Mouse (Mus musculus): ENCODE data around the gene Maml3. TPM values are rescaled to one million over a fixed set of nuclear protein-coding genes. Genes with fewer than 3 reads are reported as not detected.

The Maml3 gene
- polyA plus RNA-seq, 1 experiment from 2014 or later = 5.7 TPM

- peak overlapping the region; percentile 64 for H3K9ac ChIP-seq (ENCODE audit: low read depth, low read length)
- peak overlapping the region; percentile 34 for H3K4me3 ChIP-seq (ENCODE audit: low read depth, low read length)
- H3K27ac ChIP-seq (ENCODE audit: low read length) = peak overlapping the region; percentile 98
- peak; percentile 93 for ATAC-seq
- peaks cover 36% of the 10 kb centered on the region for H3K4me1 ChIP-seq (ENCODE audit: control insufficient read depth, insufficient read depth, low read length)
- no peaks in the 10 kb centered on the region for H3K27me3 ChIP-seq (ENCODE audit: control insufficient read depth, insufficient read depth, low read depth, low read length)
- H3K36me3 ChIP-seq (ENCODE audit: control insufficient read depth, insufficient read depth, low read length) = no peaks in the 10 kb centered on the region
- H3K9me3 ChIP-seq (replicated peaks; ENCODE audit: control insufficient read depth, low read length, poor library complexity, severe bottlenecking) = no peaks in the 10 kb centered on the region
- 0% methylated on average over 17 of the region's 21 CpGs for WGBS
- H3K4me2 ChIP-seq (ENCODE audit: low read length) = peak overlapping the region; percentile 66
Measured at GRCm38 (mm10) chr3:52007602-52008252, 97.1 kb downstream of the Maml3 start.

- peak overlapping the region; percentile 98 for H3K27ac ChIP-seq (ENCODE audit: low read length)
- H3K9ac ChIP-seq (ENCODE audit: low read depth, low read length) = peak overlapping the region; percentile 64
- H3K9me3 ChIP-seq (replicated peaks; ENCODE audit: control insufficient read depth, low read length, poor library complexity, severe bottlenecking) = no peaks in the 10 kb centered on the region
- no peaks in the 10 kb centered on the region for H3K36me3 ChIP-seq (ENCODE audit: control insufficient read depth, insufficient read depth, low read length)
- H3K4me3 ChIP-seq (ENCODE audit: low read depth, low read length) = peak overlapping the region; percentile 34
- no peak for ATAC-seq
- WGBS = 23% methylated on average over 9 of the region's 9 CpGs
- H3K4me1 ChIP-seq (ENCODE audit: control insufficient read depth, insufficient read depth, low read length) = peaks cover 39% of the 10 kb centered on the region
- H3K27me3 ChIP-seq (ENCODE audit: control insufficient read depth, insufficient read depth, low read depth, low read length) = no peaks in the 10 kb centered on the region
- H3K4me2 ChIP-seq (ENCODE audit: low read length) = peak overlapping the region; percentile 66
Measured at GRCm38 (mm10) chr3:52006721-52007330, 98.0 kb downstream of the Maml3 start.

- Histone ChIP-seq H3K4me3 (ENCODE audit: low read depth, low read length) (no peak overlapping the region), H3K27ac (ENCODE audit: low read length) (no peak overlapping the region), H3K4me1 (ENCODE audit: control insufficient read depth, insufficient read depth, low read length) (peaks cover 38% of the 10 kb centered on the region), H3K9me3 (replicated peaks; ENCODE audit: control insufficient read depth, low read length, poor library complexity, severe bottlenecking) (no peaks in the 10 kb centered on the region), H3K4me2 (ENCODE audit: low read length) (no peak overlapping the region), H3K27me3 (ENCODE audit: control insufficient read depth, insufficient read depth, low read depth, low read length) (no peaks in the 10 kb centered on the region), H3K9ac (ENCODE audit: low read depth, low read length) (no peak overlapping the region), H3K36me3 (ENCODE audit: control insufficient read depth, insufficient read depth, low read length) (no peaks in the 10 kb centered on the region)
- ATAC-seq = no peak
- WGBS = 94% methylated on average over 6 of the region's 6 CpGs
Measured at GRCm38 (mm10) chr3:52003663-52004062, 101.2 kb downstream of the Maml3 start.

- WGBS = 50% methylated on average over 9 of the region's 9 CpGs
Measured at GRCm38 (mm10) chr3:52001518-52001895, 103.4 kb downstream of the Maml3 start.

GRCm38 (mm10) chr3:52000871-52001517 lies 103.9 kb downstream of the Maml3 start:
- Histone ChIP-seq H3K27me3 (ENCODE audit: control insufficient read depth, insufficient read depth, low read depth, low read length) (no peaks in the 10 kb centered on the region), H3K36me3 (ENCODE audit: control insufficient read depth, insufficient read depth, low read length) (no peaks in the 10 kb centered on the region), H3K4me2 (ENCODE audit: low read length) (no peak overlapping the region), H3K9me3 (replicated peaks; ENCODE audit: control insufficient read depth, low read length, poor library complexity, severe bottlenecking) (no peaks in the 10 kb centered on the region), H3K27ac (ENCODE audit: low read length) (peak overlapping the region; percentile 2; the same call in 1 of the 2 replicates), H3K4me1 (ENCODE audit: control insufficient read depth, insufficient read depth, low read length) (peaks cover 25% of the 10 kb centered on the region), H3K4me3 (ENCODE audit: low read depth, low read length) (no peak overlapping the region), H3K9ac (ENCODE audit: low read depth, low read length) (no peak overlapping the region)
- no peak for ATAC-seq
- WGBS = 79% methylated on average over 10 of the region's 10 CpGs

More at GRCm38 (mm10) chr3:52001518-52001895, 103.4 kb downstream of the Maml3 start:
- Histone ChIP-seq H3K4me1 (ENCODE audit: control insufficient read depth, insufficient read depth, low read length) (peaks cover 30% of the 10 kb centered on the region), H3K27me3 (ENCODE audit: control insufficient read depth, insufficient read depth, low read depth, low read length) (no peaks in the 10 kb centered on the region), H3K9me3 (replicated peaks; ENCODE audit: control insufficient read depth, low read length, poor library complexity, severe bottlenecking) (no peaks in the 10 kb centered on the region), H3K27ac (ENCODE audit: low read length) (peak overlapping the region; percentile 2; the same call in 1 of the 2 replicates), H3K4me3 (ENCODE audit: low read depth, low read length) (no peak overlapping the region), H3K36me3 (ENCODE audit: control insufficient read depth, insufficient read depth, low read length) (no peaks in the 10 kb centered on the region), H3K9ac (ENCODE audit: low read depth, low read length) (no peak overlapping the region), H3K4me2 (ENCODE audit: low read length) (no peak overlapping the region)
- no peak for ATAC-seq

- no peak overlapping the region for H3K4me3 ChIP-seq (ENCODE audit: low read depth, low read length)
- no peak overlapping the region for H3K9ac ChIP-seq (ENCODE audit: low read depth, low read length)
- H3K4me1 ChIP-seq (ENCODE audit: control insufficient read depth, insufficient read depth, low read length) = peaks cover 21% of the 10 kb centered on the region; the same call in 1 of the 2 replicates
- 94% methylated on average over 21 of the region's 21 CpGs for WGBS
- H3K27ac ChIP-seq (ENCODE audit: low read length) = no peak overlapping the region
- no peak for ATAC-seq
- H3K36me3 ChIP-seq (ENCODE audit: control insufficient read depth, insufficient read depth, low read length) = no peaks in the 10 kb centered on the region
- H3K27me3 ChIP-seq (ENCODE audit: control insufficient read depth, insufficient read depth, low read depth, low read length) = no peaks in the 10 kb centered on the region
- H3K9me3 ChIP-seq (replicated peaks; ENCODE audit: control insufficient read depth, low read length, poor library complexity, severe bottlenecking) = no peaks in the 10 kb centered on the region
- H3K4me2 ChIP-seq (ENCODE audit: low read length) = no peak overlapping the region
Measured at GRCm38 (mm10) chr3:51999671-52000437, 105.0 kb downstream of the Maml3 start.

GRCm38 (mm10) chr3:51998511-51999399 lies 106.1 kb downstream of the Maml3 start:
- Histone ChIP-seq H3K4me2 (ENCODE audit: low read length) (0 out of 2 replicates have a peak overlapping the region, but pooled peaks have one; percentile 3), H3K9me3 (replicated peaks; ENCODE audit: control insufficient read depth, low read length, poor library complexity, severe bottlenecking) (no peaks in the 10 kb centered on the region), H3K27me3 (ENCODE audit: control insufficient read depth, insufficient read depth, low read depth, low read length) (no peaks in the 10 kb centered on the region), H3K36me3 (ENCODE audit: control insufficient read depth, insufficient read depth, low read length) (no peaks in the 10 kb centered on the region), H3K9ac (ENCODE audit: low read depth, low read length) (peak overlapping the region; percentile 46; the same call in 1 of the 2 replicates), H3K4me1 (ENCODE audit: control insufficient read depth, insufficient read depth, low read length) (peaks cover 21% of the 10 kb centered on the region; the same call in 1 of the 2 replicates), H3K4me3 (ENCODE audit: low read depth, low read length) (no peak overlapping the region), H3K27ac (ENCODE audit: low read length) (peak overlapping the region; percentile 47)
- 62% methylated on average over 21 of the region's 21 CpGs for WGBS
- no peak for ATAC-seq

GRCm38 (mm10) chr3:51997616-51998015 lies 107.3 kb downstream of the Maml3 start:
- H3K4me1 ChIP-seq (ENCODE audit: control insufficient read depth, insufficient read depth, low read length) = peaks cover 21% of the 10 kb centered on the region; the same call in 1 of the 2 replicates
- no peaks in the 10 kb centered on the region for H3K9me3 ChIP-seq (replicated peaks; ENCODE audit: control insufficient read depth, low read length, poor library complexity, severe bottlenecking)
- H3K27me3 ChIP-seq (ENCODE audit: control insufficient read depth, insufficient read depth, low read depth, low read length) = no peaks in the 10 kb centered on the region
- H3K36me3 ChIP-seq (ENCODE audit: control insufficient read depth, insufficient read depth, low read length) = no peaks in the 10 kb centered on the region
- WGBS = 83% methylated on average over 11 of the region's 11 CpGs
- peak; percentile 40; the same call in 1 of the 2 replicates for ATAC-seq
- H3K9ac ChIP-seq (ENCODE audit: low read depth, low read length) = no peak overlapping the region
- H3K4me2 ChIP-seq (ENCODE audit: low read length) = no peak overlapping the region
- H3K4me3 ChIP-seq (ENCODE audit: low read depth, low read length) = no peak overlapping the region
- H3K27ac ChIP-seq (ENCODE audit: low read length) = no peak overlapping the region
